Mouse (Mus musculus): ENCODE measurements at regions not wholly inside any gene's neighbourhood (a gene's known extent, or its start where the extent isn't known, plus 50 kb on each side); places are given as distances from the start of the nearest gene placed in this dataset.

DNA sequence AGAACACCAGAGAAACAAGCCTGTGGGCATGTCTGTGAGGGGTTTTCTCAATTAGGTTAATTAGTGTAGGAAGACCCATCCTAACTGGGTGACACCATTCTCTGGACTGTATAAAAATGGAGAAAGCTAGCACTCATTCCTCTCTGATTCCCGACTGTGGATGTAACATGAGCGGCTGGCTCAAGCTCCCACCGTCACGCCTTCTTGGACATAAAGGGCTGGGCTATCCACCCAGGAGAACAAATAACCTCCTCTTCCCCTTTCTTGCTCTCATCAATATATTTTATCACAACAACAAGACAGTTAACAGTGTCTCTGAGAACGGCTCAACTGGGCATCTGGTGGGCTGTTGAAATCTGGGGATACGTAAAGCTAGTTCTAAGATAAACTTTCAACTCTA is 62.4 kb upstream of the Klf4 start:
- H3K4me3 ChIP-seq (ENCODE audit: low read depth, low read length) = no peak overlapping the region
- H3K27ac ChIP-seq (replicated peaks) = no peak overlapping the region
- WGBS = 64% methylated on average over 6 of the region's 6 CpGs
- H3K4me2 ChIP-seq (replicated peaks; ENCODE audit: low read depth) = no peak overlapping the region
- DNase-seq (ENCODE audit: low spot score) (no peak), ATAC-seq (ENCODE audit: low FRiP score, low TSS enrichment) (no peak)
- no peaks in the 10 kb centered on the region for H3K9me3 ChIP-seq (ENCODE audit: control insufficient read depth, low read length)
- H3K36me3 ChIP-seq (ENCODE audit: control insufficient read depth, insufficient read depth, low read length) = no peaks in the 10 kb centered on the region
- H3K4me1 ChIP-seq (replicated peaks; ENCODE audit: control insufficient read depth, insufficient read depth) = no peaks in the 10 kb centered on the region
- H3K27me3 ChIP-seq (ENCODE audit: control insufficient read depth, insufficient read depth, low read length) = no peaks in the 10 kb centered on the region
- no peak overlapping the region for H3K9ac ChIP-seq (ENCODE audit: low read length)
- TF ChIP-seq CTCF (IDR thresholded peaks at IDR 0.05; ENCODE audit: low read depth) (no peak), EP300 (optimal IDR thresholded peaks at IDR 0.05) (no peak)

DNA sequence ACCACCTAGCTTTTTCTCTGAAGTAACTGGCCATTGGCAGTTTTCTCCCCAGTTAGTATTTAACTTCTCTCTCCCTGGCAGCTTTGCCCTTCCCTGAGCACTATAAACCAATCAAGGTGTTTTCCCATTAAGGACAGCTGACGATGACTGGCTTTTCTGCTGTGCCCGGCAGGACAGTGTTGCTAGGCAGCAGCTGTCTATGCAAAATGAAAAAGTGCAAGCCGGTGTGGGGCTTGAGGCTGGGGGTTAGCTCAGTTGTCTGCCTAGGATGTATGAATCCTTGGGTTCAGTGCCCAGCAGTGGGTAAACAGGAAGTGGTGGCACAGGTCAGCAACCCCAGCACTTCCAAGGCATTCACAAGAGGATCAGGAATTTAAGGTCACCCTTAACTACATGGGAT is 60.9 kb upstream of the Klf4 start:
- Histone ChIP-seq H3K36me3 (ENCODE audit: control insufficient read depth, insufficient read depth, low read length) (no peaks in the 10 kb centered on the region), H3K27ac (replicated peaks) (no peak overlapping the region), H3K27me3 (ENCODE audit: control insufficient read depth, insufficient read depth, low read length) (no peaks in the 10 kb centered on the region), H3K4me3 (ENCODE audit: low read depth, low read length) (no peak overlapping the region), H3K4me2 (replicated peaks; ENCODE audit: low read depth) (no peak overlapping the region), H3K9ac (ENCODE audit: low read length) (no peak overlapping the region), H3K9me3 (ENCODE audit: control insufficient read depth, low read length) (no peaks in the 10 kb centered on the region), H3K4me1 (replicated peaks; ENCODE audit: control insufficient read depth, insufficient read depth) (no peaks in the 10 kb centered on the region)
- 0 out of 2 replicates have a peak, but pooled peaks have one; percentile 35 for ATAC-seq (ENCODE audit: low FRiP score, low TSS enrichment)
- TF ChIP-seq EP300 (optimal IDR thresholded peaks at IDR 0.05) (no peak), CTCF (IDR thresholded peaks at IDR 0.05; ENCODE audit: low read depth) (no peak)
- DNase-seq (ENCODE audit: low spot score) = no peak
- WGBS = 29% methylated on average over 3 of the region's 3 CpGs

DNA sequence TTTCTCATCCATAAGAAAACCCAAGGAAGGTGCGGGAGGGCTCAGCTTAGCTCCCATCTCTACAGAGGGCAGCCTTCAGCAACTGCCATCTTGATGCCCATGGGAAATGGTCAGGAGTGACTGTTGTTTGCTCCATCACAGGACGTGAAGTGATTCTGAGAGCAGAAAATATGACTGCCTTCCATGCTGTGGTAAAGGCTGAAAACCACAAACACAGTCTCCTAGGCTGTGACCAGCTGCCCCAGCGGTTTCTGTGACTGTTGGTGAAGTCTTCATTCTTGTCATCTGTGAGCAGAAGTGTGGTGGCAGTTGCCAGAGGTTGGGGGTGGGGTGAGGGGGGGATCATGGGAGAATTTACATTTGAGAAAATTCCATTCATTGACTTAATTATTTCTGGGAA is 53.9 kb upstream of the Klf4 start:
- ATAC-seq (ENCODE audit: low FRiP score, low TSS enrichment) = no peak
- Histone ChIP-seq H3K27ac (replicated peaks) (no peak overlapping the region), H3K36me3 (ENCODE audit: control insufficient read depth, insufficient read depth, low read length) (no peaks in the 10 kb centered on the region), H3K4me3 (ENCODE audit: low read depth, low read length) (no peak overlapping the region), H3K9me3 (ENCODE audit: control insufficient read depth, low read length) (no peaks in the 10 kb centered on the region), H3K9ac (ENCODE audit: low read length) (no peak overlapping the region), H3K27me3 (ENCODE audit: control insufficient read depth, insufficient read depth, low read length) (no peaks in the 10 kb centered on the region), H3K4me2 (replicated peaks; ENCODE audit: low read depth) (no peak overlapping the region), H3K4me1 (replicated peaks; ENCODE audit: control insufficient read depth, insufficient read depth) (no peaks in the 10 kb centered on the region)
- DNase-seq (ENCODE audit: low spot score) = no peak
- WGBS = 81% methylated on average over 3 of the region's 3 CpGs
- TF ChIP-seq CTCF (IDR thresholded peaks at IDR 0.05; ENCODE audit: low read depth) (no peak), EP300 (optimal IDR thresholded peaks at IDR 0.05) (no peak)

DNA sequence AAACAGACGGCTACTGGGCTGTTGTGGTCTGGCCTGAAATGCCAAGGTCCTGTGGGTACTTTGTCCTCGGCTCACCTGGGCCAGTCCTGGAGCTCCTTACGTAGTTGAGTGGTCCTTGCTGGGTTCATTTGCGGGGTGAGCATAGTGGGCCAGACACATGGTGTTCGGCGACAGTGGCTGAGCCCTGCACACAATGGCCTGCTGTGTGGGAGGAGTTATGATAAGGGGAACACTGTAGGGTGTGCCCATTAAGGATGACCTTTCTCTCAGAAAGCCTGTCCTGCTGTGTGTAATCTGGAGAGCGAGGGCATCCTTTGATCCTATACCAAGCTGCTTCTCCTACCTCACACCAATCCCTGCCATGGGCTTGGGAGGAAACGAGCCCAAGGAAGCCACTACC is 51.3 kb upstream of the Klf4 start:
- 61% methylated on average over 8 of the region's 8 CpGs for WGBS
- H3K9me3 ChIP-seq (ENCODE audit: control insufficient read depth, low read length) = no peaks in the 10 kb centered on the region
- H3K36me3 ChIP-seq (ENCODE audit: control insufficient read depth, insufficient read depth, low read length) = no peaks in the 10 kb centered on the region
- no peak overlapping the region for H3K9ac ChIP-seq (ENCODE audit: low read length)
- H3K4me1 ChIP-seq (replicated peaks; ENCODE audit: control insufficient read depth, insufficient read depth) = no peaks in the 10 kb centered on the region
- H3K27ac ChIP-seq (replicated peaks) = no peak overlapping the region
- H3K27me3 ChIP-seq (ENCODE audit: control insufficient read depth, insufficient read depth, low read length) = no peaks in the 10 kb centered on the region
- DNase-seq (ENCODE audit: low spot score) (no peak), ATAC-seq (ENCODE audit: low FRiP score, low TSS enrichment) (peak; percentile 81)
- H3K4me3 ChIP-seq (ENCODE audit: low read depth, low read length) = no peak overlapping the region
- TF ChIP-seq CTCF (IDR thresholded peaks at IDR 0.05; ENCODE audit: low read depth) (no peak), EP300 (optimal IDR thresholded peaks at IDR 0.05) (no peak)
- H3K4me2 ChIP-seq (replicated peaks; ENCODE audit: low read depth) = no peak overlapping the region

All from stomach, postnatal 0 days (tissue).